Mouse (Mus musculus) c-Kit-positive CD71-positive TER-119-negative erythroid progenitor cells, embryonic 14.5 days (primary cell): ENCODE results near the gene Atr.
A peak's percentile ranks its signal among the peaks of the same experiment; 100 is the strongest.
"Not testable (repeated sequence)": the region's sequence is repeated elsewhere in the genome, so short reads cannot be mapped to it uniquely, and the experiment has no call there.

Experiments
- DNase-seq: peaks from one replicate; pipeline ENCODE4 v3.0.0-alpha.2; 2013; ENCODE audit warnings: low read depth

Atr gene

DNA sequence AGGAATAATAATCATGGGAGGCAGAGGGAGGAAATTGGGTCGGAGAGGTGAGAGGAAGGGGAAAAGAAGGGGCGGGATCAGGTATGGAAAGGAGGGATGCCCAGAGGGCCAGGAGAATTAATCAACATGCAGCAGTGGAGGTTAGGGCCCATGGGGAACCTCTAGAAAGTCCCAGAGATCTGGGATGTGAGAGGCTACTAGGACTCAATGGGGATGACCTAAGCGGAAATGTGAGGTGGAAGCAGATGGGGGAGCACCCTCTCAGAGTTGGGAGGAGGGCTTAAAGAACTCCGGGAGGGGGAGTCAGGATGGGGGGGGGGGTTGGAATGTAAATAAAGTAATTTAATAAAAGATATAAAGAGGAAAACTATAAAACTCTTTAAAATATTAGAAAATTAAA is 96.3 kb downstream of the Atr start:
- DNase-seq: no peak

DNA sequence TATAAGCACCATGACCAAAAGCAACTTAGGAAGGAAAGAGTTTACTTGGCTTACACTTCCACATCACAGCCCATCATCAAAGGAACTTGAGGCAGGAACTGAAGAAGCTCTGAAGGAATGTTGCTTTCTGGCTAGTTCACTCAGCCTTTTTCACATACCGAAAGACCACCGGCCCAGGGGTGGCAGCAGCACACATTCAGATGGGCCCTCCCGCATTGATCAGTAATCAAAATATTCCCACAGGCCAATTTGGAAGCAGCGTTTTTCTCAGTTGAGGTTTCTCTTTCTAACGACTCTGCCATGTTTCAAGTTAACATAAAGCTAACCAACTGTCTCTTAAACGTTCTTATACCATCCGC is 96.8 kb downstream of the Atr start:
- no peak for DNase-seq

DNA sequence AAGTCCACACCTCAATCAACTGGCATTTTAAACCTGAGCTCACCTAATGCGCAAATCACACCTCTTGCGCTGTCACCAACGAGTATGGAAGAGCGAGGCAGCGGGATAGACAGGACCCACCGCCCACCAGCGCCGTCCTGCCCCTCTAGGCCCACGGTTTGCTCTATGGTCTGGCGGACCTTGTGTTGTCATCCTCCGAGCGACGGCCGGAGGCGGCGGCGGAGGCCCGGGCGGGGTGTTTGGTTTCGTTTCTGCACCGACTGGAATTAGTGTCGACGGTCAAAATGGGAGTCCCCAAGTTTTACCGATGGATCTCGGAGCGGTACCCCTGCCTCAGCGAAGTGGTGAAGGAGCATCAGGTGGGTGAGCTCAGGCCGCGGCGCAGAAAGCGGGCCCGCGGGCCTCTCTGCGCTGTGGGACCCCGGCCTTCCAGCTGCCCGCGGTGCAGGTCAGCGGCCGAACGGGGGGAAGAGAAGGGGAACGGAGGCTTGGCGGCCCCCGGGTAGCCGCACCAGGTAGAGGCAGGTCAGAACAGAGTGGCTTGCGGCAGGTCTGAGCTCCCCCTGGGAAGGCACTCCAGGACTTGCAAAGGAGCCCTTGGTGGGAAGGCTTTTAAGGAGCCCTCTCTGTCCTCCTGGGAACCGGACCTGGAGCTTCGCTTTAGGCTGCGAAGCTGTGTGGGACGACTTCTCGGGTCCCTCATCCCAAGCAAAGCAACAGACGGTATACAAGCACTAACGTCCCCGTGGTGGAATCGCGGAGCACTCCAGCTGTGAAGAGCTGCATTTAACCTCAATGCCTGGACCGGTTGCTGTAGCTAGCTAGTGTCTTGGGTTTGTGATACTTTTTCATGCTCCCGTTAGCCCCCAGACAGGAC is 97.4 kb downstream of the Atr start, which contains the start of gene Xrn1:
Gene Xrn1 (plus strand): TSS at position 176 of the 877 bp plus-strand sequence.
- DNase-seq: peak; percentile 93

GRCm38 (mm10) chr9:95957611-95958010 is 100.2 kb downstream of the Atr start:
- no peak for DNase-seq

DNA sequence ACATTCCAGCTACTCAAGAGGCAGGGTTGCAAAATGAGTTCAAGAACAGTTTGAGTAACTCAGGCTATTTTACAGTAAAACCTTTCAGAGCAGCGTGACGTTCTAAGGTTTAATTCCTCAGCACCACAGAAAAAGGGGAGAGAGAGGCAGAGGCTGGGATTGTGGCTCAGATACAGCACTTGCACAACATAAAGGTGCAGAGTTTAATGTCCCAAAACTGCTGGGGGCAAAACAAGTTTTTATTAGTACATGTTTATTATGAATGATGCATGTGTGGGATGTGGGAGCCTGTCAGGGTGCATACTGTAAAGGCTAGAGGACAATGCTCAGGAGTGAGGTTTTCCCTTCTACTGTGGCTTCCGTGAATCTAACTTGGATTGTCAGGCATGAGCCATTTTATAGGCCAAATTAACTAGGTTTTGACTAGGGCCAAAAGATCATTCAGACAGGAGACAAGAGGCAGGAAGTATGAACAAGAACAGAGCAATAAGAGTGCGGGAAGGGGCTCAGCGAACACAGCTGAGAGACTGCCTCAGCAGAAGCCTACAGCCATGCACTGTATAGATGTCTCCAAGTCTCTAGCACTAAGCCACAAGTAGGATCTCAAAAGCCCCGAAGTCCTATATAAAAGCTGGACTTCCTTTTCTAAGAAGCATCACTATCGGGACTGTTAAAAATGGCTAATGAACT is 100.8 kb downstream of the Atr start:
- no peak for DNase-seq

DNA sequence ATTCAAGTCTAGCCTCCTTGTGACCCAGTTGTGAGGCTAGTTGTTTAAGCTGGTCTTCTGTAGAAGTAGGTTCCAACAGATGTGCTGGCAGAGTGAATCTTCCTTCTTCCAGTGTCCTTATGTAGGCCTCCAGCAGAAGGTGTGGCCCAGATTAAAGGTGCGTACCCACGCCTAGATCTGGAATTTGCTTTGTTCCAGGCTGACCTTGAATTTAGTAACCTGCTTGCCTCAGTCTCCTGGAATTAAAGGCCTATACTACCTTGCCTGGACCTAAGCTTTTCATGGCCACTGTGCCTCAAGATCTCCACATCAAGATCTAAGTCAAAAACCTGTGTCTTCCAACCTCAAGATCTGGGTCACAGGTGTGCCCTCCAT is 101.3 kb downstream of the Atr start:
- DNase-seq: not testable (repeated sequence)

GRCm38 (mm10) chr9:95959246-95959645 is 101.8 kb downstream of the Atr start:
- DNase-seq: no peak

DNA sequence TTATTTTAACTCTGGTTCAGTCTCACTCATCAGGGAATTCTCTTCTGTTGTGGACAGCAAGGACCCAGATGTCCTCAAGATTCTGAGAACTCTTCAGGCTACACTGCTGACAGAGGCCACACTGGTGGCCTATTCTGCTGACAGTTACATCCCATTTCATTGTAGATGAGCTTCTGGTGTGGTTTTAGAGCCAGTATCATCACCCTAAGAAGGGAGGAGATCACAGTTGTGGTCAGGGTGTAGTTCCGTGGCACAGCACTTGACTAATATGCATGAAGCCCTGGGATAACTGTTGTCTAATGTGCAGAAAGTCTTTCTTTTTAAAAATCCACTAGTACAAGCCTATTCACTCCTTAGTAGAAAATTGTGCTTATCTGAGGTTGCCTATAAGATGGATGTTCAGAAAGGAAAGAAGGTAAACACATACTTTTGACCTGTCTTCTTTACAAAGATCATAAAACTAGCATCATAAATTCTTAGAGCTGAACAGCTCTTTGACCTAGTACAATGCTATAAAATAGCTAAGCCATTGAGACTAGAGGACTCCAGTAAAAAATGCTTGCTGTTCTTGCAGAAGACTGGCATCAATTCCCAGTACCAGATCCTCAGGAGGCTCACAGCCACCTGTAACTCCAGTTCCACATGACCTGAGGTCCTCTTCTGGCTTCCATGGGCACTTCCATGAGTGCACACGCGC is 102.5 kb downstream of the Atr start:
- DNase-seq: no peak

- DNase-seq: no peak
Observed at GRCm38 (mm10) chr9:95961058-95961457, 103.7 kb downstream of the Atr start.

GRCm38 (mm10) chr9:95964037-95964436 is 106.6 kb downstream of the Atr start:
- no peak for DNase-seq

DNA sequence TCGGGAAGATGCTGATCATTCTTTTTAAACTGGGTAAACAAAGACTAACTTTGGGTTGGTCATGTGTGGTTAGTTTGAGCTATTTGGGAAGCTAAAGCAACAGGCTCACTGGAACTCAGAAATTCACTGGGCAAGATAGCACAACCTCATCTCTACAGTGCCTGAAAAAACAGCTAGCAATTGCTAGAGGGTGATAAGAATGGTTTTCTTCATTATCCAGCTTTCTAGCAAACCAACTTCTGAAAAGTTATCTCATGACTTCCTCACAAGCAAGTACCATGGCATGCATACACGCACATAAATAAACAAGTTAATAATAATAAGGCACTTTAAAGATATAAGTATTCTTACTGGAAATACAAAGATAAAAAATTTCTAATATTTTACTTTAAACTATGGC is 120.9 kb downstream of the Atr start:
- DNase-seq: no peak

- no peak for DNase-seq
Observed at GRCm38 (mm10) chr9:95979896-95980295, 122.5 kb downstream of the Atr start.

GRCm38 (mm10) chr9:95992255-95992654 is 134.9 kb downstream of the Atr start:
- peak; percentile 21 for DNase-seq
